Mouse (Mus musculus) hematopoietic stem cell, adult 5-6 weeks (primary cell): ENCODE data around the gene Nt5e. TPM values are rescaled to one million over a fixed set of nuclear protein-coding genes. Genes with fewer than 3 reads are reported as not detected.

ENCODE experiments used
- ATAC-seq, 2 experiments: fragments of 125-278 bp in 1 of 2; replicated peaks in 1 of 2; 2 replicates each; pipeline ENCODE4 v1.8.0; 2016 to 2017; ENCODE audit warnings: inconsistent platforms in 2 of 2, mild to moderate bottlenecking in 2 of 2, moderate number of reproducible peaks in 2 of 2, low read depth in 1 of 2, moderate TSS enrichment in 1 of 2; ENCODE audit not compliant: low FRiP score in 2 of 2, poor library complexity in 2 of 2, severe bottlenecking in 2 of 2, insufficient read depth in 1 of 2, low TSS enrichment in 1 of 2
- total RNA-seq: library from RNA; stranded (forward); fragments of 172-1452, 232-1000 nt; gene quantifications from 2 replicates; pipeline ENCODE4 v1.2.3, GENCODE M21; 2017

Gene Nt5e
- total RNA-seq, 1 experiment from 2014 or later: 2.0 TPM

- ATAC-seq: no peak
Observed at GRCm38 (mm10) chr9:88335839-88336238, 8.8 kb downstream of the Nt5e start.

GRCm38 (mm10) chr9:88340819-88341218, 13.8 kb downstream of the Nt5e start:
- ATAC-seq: no peak

DNA sequence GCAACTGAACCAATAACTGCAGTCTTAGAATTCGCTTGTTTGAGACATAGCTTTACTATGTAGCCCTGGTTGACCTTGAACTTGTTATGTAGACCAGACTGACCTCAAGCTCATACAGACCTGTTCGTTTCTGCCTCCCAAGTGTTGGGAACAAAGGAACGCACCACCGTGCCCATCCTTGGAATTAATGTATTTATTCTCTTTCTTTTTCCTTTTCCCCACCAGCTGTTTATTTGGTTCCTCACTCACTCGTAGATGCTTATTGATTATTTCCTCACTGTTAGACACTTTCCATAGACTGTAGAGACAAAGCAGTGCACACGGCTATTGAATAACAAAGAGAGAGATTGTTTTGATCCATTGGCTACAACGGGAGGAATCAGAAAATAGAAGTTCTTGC, 15.2 kb downstream of the Nt5e start:
- no peak for ATAC-seq

- ATAC-seq: no peak
Observed at GRCm38 (mm10) chr9:88342701-88343100, 15.7 kb downstream of the Nt5e start.

- no peak for ATAC-seq
Observed at GRCm38 (mm10) chr9:88344424-88344823, 17.4 kb downstream of the Nt5e start.

- ATAC-seq: no peak
Observed at GRCm38 (mm10) chr9:88346857-88347256, 19.9 kb downstream of the Nt5e start.

DNA sequence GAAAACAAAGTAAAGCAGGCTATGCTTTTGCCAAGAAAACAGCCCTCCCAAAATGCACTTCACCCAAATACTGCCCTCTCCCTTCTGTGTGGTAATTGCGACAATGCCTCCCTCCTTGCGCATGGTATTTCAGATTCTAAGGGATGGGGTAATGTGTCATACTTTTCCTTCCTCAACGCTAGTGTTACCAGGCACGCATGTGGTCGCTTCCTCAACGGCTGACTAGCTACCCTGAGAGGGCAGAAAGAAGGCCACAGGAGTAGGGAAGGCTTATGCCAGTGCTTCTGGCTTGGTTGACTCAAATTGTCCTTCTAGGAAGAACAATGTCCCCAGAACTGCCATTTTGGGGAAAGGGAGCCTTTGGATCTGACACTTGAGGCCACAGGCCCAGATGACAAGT, 21.6 kb downstream of the Nt5e start:
- ATAC-seq: peak; percentile 68 to 88

DNA sequence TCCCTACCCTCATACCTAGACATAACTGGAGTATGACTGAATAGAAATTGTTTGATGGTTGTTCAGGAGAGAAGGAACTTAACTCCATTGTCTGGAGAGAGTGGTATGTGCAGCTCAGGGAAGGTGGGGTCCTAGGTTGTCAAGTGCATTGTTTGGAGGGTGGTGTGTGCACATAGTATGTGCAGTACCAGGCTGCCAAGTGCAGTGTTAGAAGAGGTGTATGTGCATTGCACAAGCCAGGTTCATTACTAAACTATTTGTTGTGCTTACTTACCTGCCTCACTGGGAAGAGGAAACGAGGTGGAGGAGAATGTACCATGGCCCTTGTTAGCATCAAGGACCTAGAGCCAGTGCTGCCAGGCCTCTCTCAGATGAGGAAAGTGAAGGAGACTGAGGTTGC, 23.3 kb downstream of the Nt5e start:
- no peak for ATAC-seq

- no peak for ATAC-seq
Observed at GRCm38 (mm10) chr9:88351163-88351562, 24.2 kb downstream of the Nt5e start.

DNA sequence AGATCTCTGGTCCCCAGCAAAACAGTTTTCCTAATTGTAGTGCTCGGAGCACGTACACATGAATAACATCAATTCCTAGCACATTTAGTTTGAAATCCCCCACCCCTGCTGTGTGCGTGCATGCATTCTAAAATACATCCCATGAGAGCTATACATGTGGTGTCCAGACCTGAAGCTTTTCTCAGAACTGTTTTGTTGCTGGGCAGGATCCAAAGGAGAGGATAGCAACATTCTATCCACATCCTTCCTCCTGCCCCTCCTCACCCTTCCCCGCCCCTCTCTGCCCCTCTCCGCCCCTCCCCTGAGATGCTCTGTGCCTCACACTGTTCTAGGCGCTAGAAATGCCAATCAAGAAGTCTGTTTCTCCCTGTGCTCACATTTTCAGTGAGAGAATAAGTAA, 25.7 kb downstream of the Nt5e start:
- ATAC-seq: no peak

DNA sequence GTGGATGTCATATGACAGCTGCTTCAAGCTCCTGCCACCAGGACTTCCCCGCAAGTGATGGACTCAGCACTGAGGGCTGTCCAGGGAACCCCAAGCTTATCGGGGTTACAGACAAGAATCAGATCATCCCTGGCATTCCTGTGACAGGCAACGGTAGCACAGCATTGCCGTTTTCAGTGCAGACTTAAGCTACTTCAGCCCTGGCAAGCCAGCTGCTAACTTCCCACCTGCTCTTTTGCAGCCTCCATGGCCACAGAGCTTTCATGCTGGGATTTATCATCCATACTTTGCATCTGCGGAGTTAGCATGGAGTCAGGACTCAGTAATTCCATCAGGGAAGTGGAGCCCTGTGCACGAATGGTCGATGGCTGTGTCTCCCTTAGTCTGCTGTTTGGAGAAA, 26.5 kb downstream of the Nt5e start:
- ATAC-seq: no peak

GRCm38 (mm10) chr9:88357173-88357572, 30.2 kb downstream of the Nt5e start:
- ATAC-seq: peak in 1 of 2 experiments; percentile 50; a peak in 1 of 4 replicates

DNA sequence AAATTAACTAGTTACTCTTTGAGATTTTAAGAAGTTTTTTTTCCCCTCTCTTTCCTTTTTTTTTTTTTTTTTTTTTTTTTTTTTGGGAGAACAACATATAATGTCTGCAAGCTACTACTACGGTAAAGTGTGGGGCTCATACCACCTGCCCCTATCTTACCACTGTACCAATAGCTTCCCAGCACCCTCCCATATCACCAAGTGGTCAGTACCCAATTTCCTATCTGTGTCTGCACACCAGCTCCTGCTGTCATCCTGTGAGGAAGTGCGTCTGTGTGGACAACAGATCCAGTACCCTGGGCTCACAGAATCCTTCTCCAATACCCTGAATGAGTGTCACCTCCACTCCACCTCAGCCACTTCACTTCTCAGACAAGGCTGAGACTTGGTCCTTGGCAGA, 32.1 kb downstream of the Nt5e start:
- ATAC-seq: peak; percentile 14 to 30; a peak in 1 of 4 replicates

- no peak for ATAC-seq
Observed at GRCm38 (mm10) chr9:88361211-88361909, 34.4 kb downstream of the Nt5e start.

- peak in 1 of 2 experiments; percentile 11; a peak in 1 of 4 replicates for ATAC-seq
Observed at GRCm38 (mm10) chr9:88362055-88362850, 35.3 kb downstream of the Nt5e start.

- no peak for ATAC-seq
Observed at GRCm38 (mm10) chr9:88363102-88363501, 36.1 kb downstream of the Nt5e start.

- ATAC-seq: peak in 1 of 2 experiments; percentile 31; a peak in 1 of 4 replicates
Observed at GRCm38 (mm10) chr9:88366308-88366707, 39.3 kb downstream of the Nt5e start.

- ATAC-seq: no peak
Observed at GRCm38 (mm10) chr9:88366819-88367218, 39.8 kb downstream of the Nt5e start.
